Comparison of ENCODE assay signal across 9 mouse cellular contexts in the genomic region with DNA sequence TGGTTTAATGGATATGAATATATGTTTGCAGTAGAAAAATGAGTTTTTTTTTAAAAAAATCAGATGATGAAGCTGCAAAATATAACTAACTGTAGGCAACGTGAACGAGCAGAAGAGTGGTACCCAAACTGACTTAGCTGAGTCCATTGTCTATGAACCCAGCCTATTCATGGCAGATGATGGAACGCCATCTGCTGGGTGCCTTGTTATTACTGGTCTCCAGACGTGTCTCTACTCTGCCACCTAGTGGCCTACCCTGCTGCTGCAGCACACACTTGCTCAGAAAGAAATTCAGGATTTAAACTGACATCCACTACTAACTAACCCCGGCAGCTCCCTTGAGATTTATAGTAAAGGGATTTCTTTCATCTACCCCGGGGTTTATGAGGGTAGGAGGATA.
DNase-seq lines count a peak whose midpoint lies in the region; TF ChIP-seq lines count a peak whose summit lies in the region.
"Had no signal": no experiment of that assay in that cellular context is flagged by ENCODE, and none has a peak within 500 bp of the region (broad histone marks: within the 10 kb centered on the region; RNA-seq: fewer than 3 reads in every experiment).

No protein-coding gene starts in this region.

- peak; percentile 60 for DNase-seq in fibroblast of lung, adult 2 months (ENCODE audit: low read depth)
- peak; percentile 24 for DNase-seq in heart, postnatal 25 days (ENCODE audit: low spot score)
- DNase-seq in layer of hippocampus, adult 9-10 months (ENCODE audit: low spot score): peak; percentile 94
- DNase-seq in lung, postnatal 25 days (ENCODE audit: low spot score): peak; percentile 85
- peak; percentile 91 for DNase-seq in retina, postnatal 1 day
- peak; percentile 95 for DNase-seq in thymus, postnatal 4 days

- no peaks in the 10 kb centered on the region for H3K9me3 ChIP-seq in ES-Bruce4 (replicated peaks; ENCODE audit: control insufficient read depth, insufficient read depth, low read length, poor library complexity, severe bottlenecking)
- H3K9me3 ChIP-seq: heart, embryonic 15.5 days had no signal

- no peaks in the 10 kb centered on the region for H3K36me3 ChIP-seq in ES-Bruce4 (ENCODE audit: control insufficient read depth, insufficient read depth, low read length, poor library complexity, severe bottlenecking)
- H3K36me3 ChIP-seq: heart, embryonic 15.5 days had no signal

- intact Hi-C loops in heart, postnatal 25 days (cut with DNase I): loop anchor here (1.0 to 5.0 kb wide), 2 partner anchors 450 to 518 kb away; no protein-coding TSS in a partner anchor

- H3K27ac ChIP-seq in ES-Bruce4 (ENCODE audit: insufficient read depth, low read length): no peak overlapping the region
- H3K27ac ChIP-seq in bone marrow macrophage, adult 2 months (ENCODE audit: insufficient read depth, low read depth, low read length): no peak overlapping the region
- H3K27ac ChIP-seq: heart, embryonic 15.5 days had no signal

- no peak overlapping the region for H3K9ac ChIP-seq in ES-Bruce4 (ENCODE audit: low read depth, poor library complexity, severe bottlenecking)
- H3K9ac ChIP-seq: heart, embryonic 15.5 days had no signal

- TF ChIP-seq CTCF in ES-Bruce4 (IDR thresholded peaks at IDR 0.05; ENCODE audit: low read depth, low read length): peak; percentile 100
- TF ChIP-seq CTCF in bone marrow macrophage, adult 2 months (IDR thresholded peaks at IDR 0.05; ENCODE audit: low read depth, low read length): peak; percentile 99

- H3K4me1 ChIP-seq in ES-Bruce4 (ENCODE audit: control insufficient read depth, insufficient read depth, low read length): no peaks in the 10 kb centered on the region
- peaks cover 6% of the 10 kb centered on the region; the same call in 1 of the 2 replicates for H3K4me1 ChIP-seq in bone marrow macrophage, adult 2 months (ENCODE audit: control insufficient read depth, insufficient read depth, low read length)
- H3K4me1 ChIP-seq: heart, embryonic 15.5 days had no signal

- no peaks in the 10 kb centered on the region for H3K27me3 ChIP-seq in ES-Bruce4 (ENCODE audit: control insufficient read depth, insufficient read depth, low read length, poor library complexity, severe bottlenecking)
- H3K27me3 ChIP-seq: heart, embryonic 15.5 days had no signal

- H3K4me3 ChIP-seq in ES-Bruce4 (ENCODE audit: low read depth, low read length): no peak overlapping the region
- no peak overlapping the region for H3K4me3 ChIP-seq in bone marrow macrophage, adult 2 months (ENCODE audit: insufficient read depth, low read length)
- H3K4me3 ChIP-seq: heart, embryonic 15.5 days had no signal

- TF ChIP-seq EP300 in ES-Bruce4 (IDR thresholded peaks at IDR 0.05; ENCODE audit: insufficient read depth, low read depth, low read length): 0 out of 2 replicates have a peak, but pooled peaks have one; percentile 34

- TF ChIP-seq POLR2A in ES-Bruce4 (IDR thresholded peaks at IDR 0.05; ENCODE audit: insufficient read depth, low read length): no peak
- no peak for TF ChIP-seq POLR2A in bone marrow macrophage, adult 2 months (IDR thresholded peaks at IDR 0.05; ENCODE audit: borderline replicate concordance, low read depth, low read length)

Comparison
In these comparisons a context has a peak if more than half of its experiments do, and no peak if none do; other contexts are left out.
1. DNase-seq: peak in every context shown above with its lines; median percentile 95 in thymus, postnatal 4 days; 94 in layer of hippocampus, adult 9-10 months; 91 in retina, postnatal 1 day; 85 in lung, postnatal 25 days; 60 in fibroblast of lung, adult 2 months; 24 in heart, postnatal 25 days.